Mouse (Mus musculus): Measurements from ENCODE around the gene Slc7a6os. TPM values are rescaled to one million over a fixed set of nuclear protein-coding genes. Genes with fewer than 3 reads are reported as not detected.

Gene Slc7a6os
- polyA plus RNA-seq, 1 experiment from 2014 or later = 21.1 TPM

- under 1% methylated on average over 58 of the region's 59 CpGs for WGBS
- peak; percentile 89 for ATAC-seq (replicated peaks; ENCODE audit: extremely low read depth, insufficient read depth, low FRiP score)
- 0 out of 2 replicates have a peak, but pooled peaks cover 2% of the 10 kb centered on the region for H3K36me3 ChIP-seq (ENCODE audit: control insufficient read depth, insufficient read depth)
- H3K4me3 ChIP-seq (ENCODE audit: low read length) = peak within 1 kb of the TSS; percentile 94
- H3K9ac ChIP-seq (ENCODE audit: low read length) = peak within 1 kb of the TSS; percentile 89
- H3K4me1 ChIP-seq (ENCODE audit: control insufficient read depth, insufficient read depth, low read length) = peaks cover 16% of the 10 kb centered on the region
- peak within 1 kb of the TSS; percentile 85 for H3K4me2 ChIP-seq (ENCODE audit: low read depth, low read length)
- H3K27ac ChIP-seq (ENCODE audit: low read length) = peak within 1 kb of the TSS; percentile 74
- H3K27me3 ChIP-seq (ENCODE audit: control insufficient read depth, insufficient read depth, low read length) = no peaks in the 10 kb centered on the region
- no peaks in the 10 kb centered on the region for H3K9me3 ChIP-seq (replicated peaks; ENCODE audit: control insufficient read depth, low read length)
Measured at GRCm38 (mm10) chr8:106168356-106169016, 42.2 kb downstream of the Slc7a6os start, which contains the start of gene Slc7a6. Gene Slc7a6, plus strand, starts transcription at chr8:106168857.

- H3K27ac ChIP-seq (ENCODE audit: low read length) = no peak overlapping the region
- H3K27me3 ChIP-seq (ENCODE audit: control insufficient read depth, insufficient read depth, low read length) = no peaks in the 10 kb centered on the region
- no peak overlapping the region for H3K9ac ChIP-seq (ENCODE audit: low read length)
- H3K4me3 ChIP-seq (ENCODE audit: low read length) = no peak overlapping the region
- 45% methylated on average over 4 of the region's 4 CpGs for WGBS
- no peak overlapping the region for H3K4me2 ChIP-seq (ENCODE audit: low read depth, low read length)
- ATAC-seq (replicated peaks; ENCODE audit: extremely low read depth, insufficient read depth, low FRiP score) = no peak
- peaks cover 12% of the 10 kb centered on the region for H3K36me3 ChIP-seq (ENCODE audit: control insufficient read depth, insufficient read depth)
- peaks cover 16% of the 10 kb centered on the region for H3K4me1 ChIP-seq (ENCODE audit: control insufficient read depth, insufficient read depth, low read length)
- no peaks in the 10 kb centered on the region for H3K9me3 ChIP-seq (replicated peaks; ENCODE audit: control insufficient read depth, low read length)
Measured at GRCm38 (mm10) chr8:106165460-106165859, 45.3 kb downstream of the Slc7a6os start.

DNA sequence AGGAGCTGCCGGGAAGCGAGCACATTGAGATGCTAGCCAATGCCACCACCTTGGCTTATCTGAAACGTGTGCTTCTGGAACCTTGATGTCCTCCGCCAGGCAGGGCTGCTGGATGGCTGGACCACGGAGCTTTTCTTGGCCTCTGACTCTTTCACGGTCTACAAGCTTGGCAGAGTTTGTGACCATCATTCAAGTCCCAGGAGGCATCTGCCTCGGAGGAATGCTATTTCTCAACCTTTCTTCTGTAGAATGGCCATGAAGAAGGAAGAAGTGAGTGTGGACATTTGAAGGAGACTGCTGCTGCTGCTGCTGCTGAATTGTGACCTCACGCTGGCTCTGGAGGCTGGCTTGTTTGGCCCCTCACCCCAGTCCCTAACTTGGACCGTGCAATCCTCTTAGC is 47.5 kb downstream of the Slc7a6os start:
- Histone ChIP-seq H3K9me3 (replicated peaks; ENCODE audit: control insufficient read depth, low read length) (no peaks in the 10 kb centered on the region), H3K4me3 (ENCODE audit: low read length) (no peak overlapping the region), H3K4me2 (ENCODE audit: low read depth, low read length) (no peak overlapping the region), H3K9ac (ENCODE audit: low read length) (no peak overlapping the region), H3K27me3 (ENCODE audit: control insufficient read depth, insufficient read depth, low read length) (no peaks in the 10 kb centered on the region), H3K27ac (ENCODE audit: low read length) (no peak overlapping the region), H3K4me1 (ENCODE audit: control insufficient read depth, insufficient read depth, low read length) (peaks cover 12% of the 10 kb centered on the region), H3K36me3 (ENCODE audit: control insufficient read depth, insufficient read depth) (peaks cover 12% of the 10 kb centered on the region)
- WGBS = 80% methylated on average over 9 of the region's 9 CpGs
- ATAC-seq (replicated peaks; ENCODE audit: extremely low read depth, insufficient read depth, low FRiP score) = no peak

- ATAC-seq (replicated peaks; ENCODE audit: extremely low read depth, insufficient read depth, low FRiP score) = no peak
- H3K4me3 ChIP-seq (ENCODE audit: low read length) = no peak overlapping the region
- H3K4me1 ChIP-seq (ENCODE audit: control insufficient read depth, insufficient read depth, low read length) = no peaks in the 10 kb centered on the region
- H3K9me3 ChIP-seq (replicated peaks; ENCODE audit: control insufficient read depth, low read length) = no peaks in the 10 kb centered on the region
- peaks cover 15% of the 10 kb centered on the region for H3K36me3 ChIP-seq (ENCODE audit: control insufficient read depth, insufficient read depth)
- H3K4me2 ChIP-seq (ENCODE audit: low read depth, low read length) = no peak overlapping the region
- H3K9ac ChIP-seq (ENCODE audit: low read length) = no peak overlapping the region
- 84% methylated on average over 6 of the region's 6 CpGs for WGBS
- H3K27ac ChIP-seq (ENCODE audit: low read length) = no peak overlapping the region
- no peaks in the 10 kb centered on the region for H3K27me3 ChIP-seq (ENCODE audit: control insufficient read depth, insufficient read depth, low read length)
Measured at GRCm38 (mm10) chr8:106159876-106160275, 50.9 kb downstream of the Slc7a6os start.

DNA sequence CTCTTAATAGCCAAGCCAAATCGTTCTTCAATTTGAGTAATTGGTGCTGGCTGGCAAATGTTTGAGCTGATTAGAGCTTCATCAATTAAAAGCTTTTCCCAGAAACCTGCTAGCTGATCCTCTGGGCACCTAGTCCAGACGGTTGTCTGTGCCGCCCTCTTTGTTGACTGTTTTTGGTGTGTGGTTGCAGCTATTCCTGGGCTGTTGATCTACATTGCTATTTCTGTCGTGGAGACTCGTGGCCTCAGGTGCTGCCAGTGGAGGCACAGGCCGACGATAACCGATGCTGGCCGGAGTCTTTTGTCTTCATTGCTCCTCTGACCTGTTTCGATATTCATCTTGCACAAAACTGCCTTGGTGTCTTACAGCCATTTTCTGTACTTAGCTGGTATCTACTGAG is 52.4 kb downstream of the Slc7a6os start:
- Histone ChIP-seq H3K4me2 (ENCODE audit: low read depth, low read length) (no peak overlapping the region), H3K27ac (ENCODE audit: low read length) (no peak overlapping the region), H3K9me3 (replicated peaks; ENCODE audit: control insufficient read depth, low read length) (no peaks in the 10 kb centered on the region), H3K27me3 (ENCODE audit: control insufficient read depth, insufficient read depth, low read length) (no peaks in the 10 kb centered on the region), H3K36me3 (ENCODE audit: control insufficient read depth, insufficient read depth) (peaks cover 12% of the 10 kb centered on the region), H3K4me1 (ENCODE audit: control insufficient read depth, insufficient read depth, low read length) (no peaks in the 10 kb centered on the region; the same call in 1 of the 2 replicates), H3K4me3 (ENCODE audit: low read length) (no peak overlapping the region), H3K9ac (ENCODE audit: low read length) (no peak overlapping the region)
- no peak for ATAC-seq (replicated peaks; ENCODE audit: extremely low read depth, insufficient read depth, low FRiP score)
- 66% methylated on average over 10 of the region's 10 CpGs for WGBS

- no peaks in the 10 kb centered on the region for H3K27me3 ChIP-seq (ENCODE audit: control insufficient read depth, insufficient read depth, low read length)
- no peak overlapping the region for H3K9ac ChIP-seq (ENCODE audit: low read length)
- H3K4me2 ChIP-seq (ENCODE audit: low read depth, low read length) = no peak overlapping the region
- no peak overlapping the region for H3K27ac ChIP-seq (ENCODE audit: low read length)
- no peaks in the 10 kb centered on the region for H3K9me3 ChIP-seq (replicated peaks; ENCODE audit: control insufficient read depth, low read length)
- peaks cover 6% of the 10 kb centered on the region for H3K36me3 ChIP-seq (ENCODE audit: control insufficient read depth, insufficient read depth)
- ATAC-seq (replicated peaks; ENCODE audit: extremely low read depth, insufficient read depth, low FRiP score) = no peak
- WGBS = 94% methylated on average over 1 of the region's 1 CpGs
- H3K4me3 ChIP-seq (ENCODE audit: low read length) = no peak overlapping the region
- peaks cover 6% of the 10 kb centered on the region for H3K4me1 ChIP-seq (ENCODE audit: control insufficient read depth, insufficient read depth, low read length)
Measured at GRCm38 (mm10) chr8:106157419-106157818, 53.3 kb downstream of the Slc7a6os start.

DNA sequence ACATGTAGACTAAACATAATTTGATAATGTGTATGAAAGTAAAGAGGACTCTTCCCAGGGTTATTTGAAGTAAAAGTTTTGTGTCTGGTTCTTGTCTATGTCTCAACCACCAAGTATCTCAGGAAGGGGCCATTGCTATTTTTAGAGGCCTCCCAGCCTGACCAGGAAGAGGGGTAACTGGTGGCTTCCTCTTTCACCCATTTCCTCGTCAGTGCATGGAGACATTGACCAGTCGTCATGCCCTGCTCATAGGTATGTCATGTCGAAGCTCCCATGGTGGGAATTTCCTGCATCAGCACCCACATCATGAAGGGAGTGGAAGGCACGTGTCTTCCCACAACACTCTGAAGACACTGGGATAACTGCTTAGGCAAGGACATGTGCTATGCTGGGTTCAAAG is 57.9 kb downstream of the Slc7a6os start:
- Histone ChIP-seq H3K4me2 (ENCODE audit: low read depth, low read length) (no peak overlapping the region), H3K27ac (ENCODE audit: low read length) (no peak overlapping the region), H3K4me1 (ENCODE audit: control insufficient read depth, insufficient read depth, low read length) (peaks cover 11% of the 10 kb centered on the region), H3K27me3 (ENCODE audit: control insufficient read depth, insufficient read depth, low read length) (no peaks in the 10 kb centered on the region), H3K9ac (ENCODE audit: low read length) (no peak overlapping the region), H3K36me3 (ENCODE audit: control insufficient read depth, insufficient read depth) (peaks cover 3% of the 10 kb centered on the region; the same call in 1 of the 2 replicates), H3K4me3 (ENCODE audit: low read length) (no peak overlapping the region), H3K9me3 (replicated peaks; ENCODE audit: control insufficient read depth, low read length) (no peaks in the 10 kb centered on the region)
- ATAC-seq (replicated peaks; ENCODE audit: extremely low read depth, insufficient read depth, low FRiP score) = no peak
- WGBS = 29% methylated on average over 4 of the region's 4 CpGs

GRCm38 (mm10) chr8:106151041-106151440 is 59.7 kb downstream of the Slc7a6os start:
- no peak overlapping the region for H3K27ac ChIP-seq (ENCODE audit: low read length)
- H3K9me3 ChIP-seq (replicated peaks; ENCODE audit: control insufficient read depth, low read length) = no peaks in the 10 kb centered on the region
- ATAC-seq (replicated peaks; ENCODE audit: extremely low read depth, insufficient read depth, low FRiP score) = no peak
- no peaks in the 10 kb centered on the region for H3K27me3 ChIP-seq (ENCODE audit: control insufficient read depth, insufficient read depth, low read length)
- peaks cover 11% of the 10 kb centered on the region for H3K4me1 ChIP-seq (ENCODE audit: control insufficient read depth, insufficient read depth, low read length)
- WGBS = 78% methylated on average over 9 of the region's 9 CpGs
- peaks cover 3% of the 10 kb centered on the region; the same call in 1 of the 2 replicates for H3K36me3 ChIP-seq (ENCODE audit: control insufficient read depth, insufficient read depth)
- peak overlapping the region; percentile 78 for H3K9ac ChIP-seq (ENCODE audit: low read length)
- H3K4me2 ChIP-seq (ENCODE audit: low read depth, low read length) = peak overlapping the region; percentile 73
- H3K4me3 ChIP-seq (ENCODE audit: low read length) = peak overlapping the region; percentile 71
